Mouse (Mus musculus): ENCODE data around the gene AL607142.1. TPM values are rescaled to one million over a fixed set of nuclear protein-coding genes. Genes with fewer than 3 reads are reported as not detected.

The AL607142.1 gene
- polyA plus RNA-seq, 2 experiments from 2014 or later: not detected

- no peak for ATAC-seq
Observed at GRCm38 (mm10) chr4:120058157-120058556, 6.6 kb upstream of the AL607142.1 start.

- no peak for ATAC-seq
Observed at GRCm38 (mm10) chr4:120058794-120059193, 6.0 kb upstream of the AL607142.1 start.

GRCm38 (mm10) chr4:120061727-120062126 is 3.1 kb upstream of the AL607142.1 start:
- ATAC-seq: no peak

- no peak for ATAC-seq
Observed at GRCm38 (mm10) chr4:120062198-120062597, 2.6 kb upstream of the AL607142.1 start.

- ATAC-seq: no peak
Observed at GRCm38 (mm10) chr4:120062754-120063153, 2.0 kb upstream of the AL607142.1 start.

- no peak for ATAC-seq
Observed at GRCm38 (mm10) chr4:120063353-120064124, 1.3 kb upstream of the AL607142.1 start.

GRCm38 (mm10) chr4:120066841-120067591 is 2.2 kb downstream of the AL607142.1 start:
- ATAC-seq: no peak

GRCm38 (mm10) chr4:120067592-120068235 is 2.9 kb downstream of the AL607142.1 start:
- no peak for ATAC-seq

- no peak for ATAC-seq
Observed at GRCm38 (mm10) chr4:120068883-120069581, 4.2 kb downstream of the AL607142.1 start.

GRCm38 (mm10) chr4:120069582-120069980 is 4.8 kb downstream of the AL607142.1 start:
- ATAC-seq: no peak

- ATAC-seq: no peak
Observed at GRCm38 (mm10) chr4:120071411-120071810, 6.6 kb downstream of the AL607142.1 start.

GRCm38 (mm10) chr4:120071842-120072507 is 7.2 kb downstream of the AL607142.1 start:
- no peak for ATAC-seq

GRCm38 (mm10) chr4:120074061-120074460 is 9.3 kb downstream of the AL607142.1 start:
- no peak for ATAC-seq

GRCm38 (mm10) chr4:120077322-120077721 is 12.5 kb downstream of the AL607142.1 start:
- ATAC-seq: no peak

GRCm38 (mm10) chr4:120082527-120082926 is 17.7 kb downstream of the AL607142.1 start:
- ATAC-seq: no peak

- ATAC-seq: no peak
Observed at GRCm38 (mm10) chr4:120083700-120084099, 18.9 kb downstream of the AL607142.1 start.

- ATAC-seq: no peak
Observed at GRCm38 (mm10) chr4:120089536-120089935, 24.7 kb downstream of the AL607142.1 start.

GRCm38 (mm10) chr4:120091997-120092783 is 27.4 kb downstream of the AL607142.1 start:
- ATAC-seq: no peak

- no peak for ATAC-seq
Observed at GRCm38 (mm10) chr4:120096935-120097334, 32.1 kb downstream of the AL607142.1 start.

GRCm38 (mm10) chr4:120101186-120101585 is 36.4 kb downstream of the AL607142.1 start:
- no peak for ATAC-seq

- ATAC-seq: peak; percentile 67
Observed at GRCm38 (mm10) chr4:120104599-120104998, 39.8 kb downstream of the AL607142.1 start.

Measured in CD4-positive, CD25-positive, alpha-beta regulatory T cell, adult 4 months (primary cell).